16 mouse cellular contexts compared by ENCODE assay signal in the genomic region with DNA sequence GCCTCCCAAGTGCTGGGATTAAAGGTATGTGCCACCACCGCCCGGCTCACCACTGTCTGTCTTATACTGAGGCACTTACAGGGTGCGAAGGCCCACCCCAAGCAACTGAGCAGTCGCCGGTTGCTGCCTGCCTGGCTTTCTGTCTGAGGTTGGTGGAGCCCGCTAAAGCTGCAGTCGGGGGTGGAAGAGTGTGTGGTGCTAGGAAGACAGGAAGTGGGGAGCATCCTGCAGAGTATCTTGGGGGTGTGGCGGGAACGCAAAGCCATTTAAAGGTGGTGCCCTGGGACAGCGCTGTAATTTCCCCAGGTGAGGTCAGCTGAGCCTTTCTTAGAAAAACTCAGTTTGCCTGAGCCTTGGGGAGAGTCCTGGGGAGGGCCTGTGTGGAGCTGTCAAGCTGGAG.
A peak's percentile ranks its signal among the peaks of the same experiment; 100 is the strongest.
DNase-seq lines count a peak whose midpoint lies in the region; ATAC-seq lines count a peak whose summit lies in the region.
"Had no signal": no experiment of that assay in that cellular context is flagged by ENCODE, and none has a peak within 500 bp of the region (broad histone marks: within the 10 kb centered on the region; RNA-seq: fewer than 3 reads in every experiment).

No protein-coding gene starts in this region.

- peak; percentile 12 to 18 for DNase-seq in natural killer cell, adult 2 months (ENCODE audit: low spot score in 2 of 2)
- DNase-seq in thymus, postnatal 10 days (ENCODE audit: low spot score in 2 of 2): peak; percentile 40 to 54
- no peak for DNase-seq in cerebellum, adult 9-11 months
- DNase-seq in layer of hippocampus, adult 18-20 months (ENCODE audit: low spot score in 2 of 2): no peak
- DNase-seq in lung, postnatal 36 days: no peak
- no peak for DNase-seq in MN1 (ENCODE audit: low spot score)
- DNase-seq: adrenal gland, postnatal 14 days; cerebellum, adult 11 months; cerebellum, postnatal 10 days; heart, postnatal 10 days; kidney, adult 8-10 months; kidney, postnatal 14 days; right cerebral cortex, postnatal 14 days had no signal

- ATAC-seq in CD4-positive, CD25-positive, alpha-beta regulatory T cell, adult 4 months: peak; percentile 74
- ATAC-seq: forebrain, embryonic 16.5 days; intestine, embryonic 15.5 days had no signal

Comparison
In these comparisons a context has a peak if more than half of its experiments do, and no peak if none do; other contexts are left out.
1. DNase-seq: peak in natural killer cell, adult 2 months (2 of 2) and thymus, postnatal 10 days (2 of 2); none in cerebellum, adult 9-11 months (single experiment), layer of hippocampus, adult 18-20 months (0 of 2), lung, postnatal 36 days (single experiment) and MN1 (single experiment).